Mouse (Mus musculus): Measurements from ENCODE around the gene Gm10277.
"Not testable (repeated sequence)": the region's sequence is repeated elsewhere in the genome, so short reads cannot be mapped to it uniquely, and the experiment has no call there.

Gene Gm10277

DNA sequence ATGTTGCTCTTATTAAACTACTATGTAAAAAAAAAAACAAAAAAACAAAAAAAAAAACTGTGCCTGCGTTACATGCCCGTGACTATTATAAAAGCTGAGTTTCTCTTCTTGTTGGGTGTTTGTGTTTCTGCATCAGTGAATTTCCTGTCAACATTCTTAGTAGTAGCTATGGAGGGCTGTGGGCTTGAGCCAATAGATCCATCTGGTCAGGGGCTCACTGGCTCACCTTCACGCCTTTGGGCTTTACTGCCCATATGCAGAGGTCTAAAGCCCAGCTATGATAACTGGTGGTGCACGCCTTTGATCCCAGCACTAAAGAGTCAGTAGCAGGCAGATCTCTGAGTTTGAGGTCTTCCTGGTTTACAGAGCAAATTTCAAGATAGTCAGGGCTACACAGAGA is 18.1 kb downstream of the Gm10277 start:
- DNase-seq, result no peak

DNA sequence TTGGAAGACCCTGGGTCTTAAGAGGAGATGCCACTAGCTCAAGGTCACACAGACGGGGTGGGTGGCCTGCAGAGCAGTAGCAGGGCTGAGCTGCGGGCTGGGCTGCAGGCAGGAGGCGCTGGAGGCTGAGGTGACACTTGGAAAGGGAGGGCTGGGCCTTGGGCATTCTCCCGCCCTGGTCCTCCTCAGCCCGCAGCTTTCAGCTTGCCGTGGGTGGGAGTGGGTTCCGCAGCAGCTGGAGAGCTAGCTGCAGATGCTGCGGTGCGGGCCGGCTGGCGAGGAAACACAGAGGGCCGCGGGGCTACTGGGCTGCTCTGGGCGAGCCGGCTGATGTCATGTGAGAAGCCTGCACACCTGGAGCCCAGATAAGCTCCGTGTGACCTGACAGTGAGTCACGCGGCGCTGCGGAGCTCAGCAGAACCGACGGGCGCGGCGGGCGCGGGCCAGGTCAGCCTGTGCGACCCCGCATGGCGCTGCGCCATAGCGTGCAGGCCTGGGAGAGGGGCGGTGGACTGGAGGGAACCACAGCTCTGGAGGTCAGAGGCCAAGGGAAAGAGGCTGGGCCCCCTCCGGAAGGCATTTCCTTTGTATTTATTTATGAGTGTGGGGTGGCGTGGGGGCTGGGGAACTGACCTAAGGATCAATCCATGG is 21.1 kb downstream of the Gm10277 start:
- DNase-seq, result peak; percentile 64

DNA sequence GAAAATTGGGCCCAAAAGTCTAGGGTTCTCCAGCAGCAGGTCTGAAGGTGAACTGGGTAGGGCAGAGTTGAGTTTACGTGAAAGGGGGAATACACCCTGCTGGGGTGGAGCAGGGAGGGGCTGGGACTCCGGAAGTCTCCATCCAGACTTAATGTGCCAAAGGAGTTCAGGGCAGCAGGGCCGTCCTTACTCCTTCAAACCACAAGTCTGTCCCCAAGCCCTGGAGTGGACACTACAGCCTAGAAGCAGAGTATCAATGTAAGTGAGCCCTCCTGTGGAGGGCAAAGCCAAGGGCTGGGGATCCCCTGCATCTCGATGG is 22.1 kb downstream of the Gm10277 start:
- no peak for DNase-seq

DNA sequence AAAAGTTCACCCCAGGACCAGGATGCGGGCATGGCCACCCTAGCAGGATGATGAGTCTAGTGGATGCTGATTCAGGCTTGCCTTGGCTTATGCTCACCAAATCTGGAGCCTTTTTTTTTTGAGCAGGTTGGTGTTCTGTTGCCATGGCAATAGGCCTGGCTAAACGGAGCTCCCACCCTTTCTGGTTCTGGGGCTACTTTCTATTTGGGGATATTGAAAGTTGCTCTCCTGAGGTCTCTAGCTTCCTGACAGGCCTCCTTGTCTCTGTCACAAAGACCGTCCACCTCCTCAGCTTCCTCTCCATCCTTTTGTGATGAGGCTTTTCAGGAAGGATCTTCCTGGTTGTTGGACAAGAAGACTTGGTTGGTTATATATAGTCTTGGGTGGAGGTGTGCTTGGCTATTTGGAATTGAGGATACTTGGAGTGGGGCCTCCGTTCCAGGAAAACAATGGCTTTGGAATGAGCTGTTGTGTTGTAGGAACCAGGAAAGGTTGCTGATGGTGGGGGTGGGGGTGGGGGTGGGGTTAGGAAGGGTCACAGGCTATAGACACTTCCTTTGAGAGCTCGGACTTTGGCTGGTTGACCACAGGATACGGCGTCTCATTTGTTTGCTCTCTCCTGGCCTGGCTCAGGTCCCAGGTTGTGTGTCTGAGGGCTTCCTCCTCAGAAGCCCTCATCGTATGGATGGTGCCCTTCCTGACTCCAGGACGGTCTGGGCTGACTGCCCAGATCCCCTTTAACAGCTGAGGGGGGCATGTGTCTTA is 22.7 kb downstream of the Gm10277 start:
- DNase-seq, result no peak

DNA sequence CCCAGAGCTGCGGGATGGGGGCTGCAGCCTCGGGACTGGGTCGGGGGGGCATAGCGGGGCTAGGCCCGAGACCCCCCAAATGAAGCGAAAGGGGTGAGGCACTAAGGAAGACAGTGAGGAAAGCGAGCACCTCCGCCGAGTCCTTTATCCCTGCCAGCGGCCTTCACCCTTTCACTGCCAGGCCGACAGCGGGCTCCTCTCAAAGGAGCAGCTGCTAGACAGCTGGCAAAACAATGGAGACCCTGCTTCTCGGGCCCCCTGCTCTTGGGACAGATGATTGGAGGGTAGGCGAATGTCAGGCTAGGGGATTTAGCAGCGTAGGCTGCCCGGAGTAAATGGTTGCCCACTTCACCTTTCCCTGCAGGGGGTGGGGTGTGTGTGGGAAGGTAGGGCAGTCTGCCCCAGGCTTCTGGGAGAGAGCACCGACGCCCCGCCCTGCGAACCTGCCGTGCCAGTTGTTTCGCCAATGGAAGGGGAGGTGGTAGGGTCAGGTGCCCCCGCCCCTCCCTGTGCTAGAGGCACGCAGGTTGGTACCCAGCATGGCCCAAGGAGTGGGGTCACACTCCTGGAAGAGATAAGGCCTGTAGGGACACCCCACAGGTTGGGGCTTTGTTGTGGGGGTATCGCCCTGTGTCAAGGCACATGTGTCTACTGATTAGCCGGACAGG is 23.7 kb downstream of the Gm10277 start:
- DNase-seq, result peak; percentile 33

DNA sequence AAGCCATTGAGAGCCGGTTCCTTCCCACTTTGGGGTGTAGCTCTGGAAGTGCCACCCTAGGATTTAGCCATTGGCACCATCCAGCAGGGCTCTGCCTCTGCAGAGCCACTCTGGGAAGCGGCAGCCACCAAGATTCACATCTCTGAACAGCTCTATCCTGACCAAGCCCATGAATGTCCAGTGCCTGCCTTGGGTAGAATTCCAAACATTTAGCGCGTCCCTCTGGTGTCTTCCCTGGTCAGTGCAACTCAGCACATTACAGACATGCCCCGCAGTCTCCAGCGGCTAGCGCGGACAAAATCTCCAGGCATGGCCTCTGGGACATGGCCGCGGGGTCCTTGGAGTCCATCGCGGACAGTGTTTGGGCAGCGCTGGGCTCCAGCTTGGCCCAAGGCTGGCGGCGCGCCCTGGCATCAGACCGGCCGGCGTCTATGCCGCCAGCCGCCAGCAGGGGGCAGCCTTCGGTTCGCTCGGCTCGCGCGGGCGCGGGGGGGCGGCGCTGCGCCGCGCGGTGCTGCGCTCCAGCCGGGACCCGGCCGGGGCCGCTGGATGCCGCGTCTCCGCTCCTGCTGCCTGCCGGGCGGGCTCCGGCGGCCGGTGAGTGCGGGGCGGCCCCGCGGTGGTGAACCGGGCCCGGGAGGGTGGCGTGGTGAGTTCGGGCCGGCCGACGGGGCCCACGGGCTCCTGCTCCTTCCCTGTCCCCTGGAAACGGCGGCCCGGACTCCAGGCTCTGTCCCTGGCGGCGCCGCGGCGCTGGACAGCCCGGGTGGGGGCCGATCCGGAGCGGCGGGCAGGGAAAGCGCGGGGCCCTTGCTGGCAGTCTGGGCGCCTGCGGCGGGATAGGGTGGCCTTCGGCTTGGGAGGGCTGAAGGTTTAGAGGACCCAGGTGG is 24.5 kb downstream of the Gm10277 start, which contains the start of gene Myo18a:
TSS of gene Myo18a (plus strand) at position 464 of the 890 bp plus-strand sequence.
- DNase-seq, result peak; percentile 86

DNA sequence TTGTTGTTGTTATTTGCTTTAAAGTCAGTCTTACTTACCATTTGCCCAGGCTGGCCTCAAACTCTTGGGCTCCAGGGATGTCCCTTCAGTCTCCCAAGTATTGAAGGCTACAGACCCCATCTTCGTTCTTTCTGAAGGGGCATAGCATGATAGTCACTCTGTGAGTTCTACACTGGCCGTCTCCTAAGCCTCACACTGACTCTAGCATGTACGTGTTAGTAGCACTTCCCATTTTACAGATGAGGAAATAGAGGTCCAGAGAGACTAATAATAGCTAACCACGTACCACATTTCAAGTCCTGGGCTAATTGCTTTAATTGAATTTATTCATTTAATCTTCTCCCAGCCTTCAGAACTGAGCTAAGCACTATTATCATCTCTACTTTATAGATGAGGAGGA is 27.5 kb downstream of the Gm10277 start:
- DNase-seq, result no peak

DNA sequence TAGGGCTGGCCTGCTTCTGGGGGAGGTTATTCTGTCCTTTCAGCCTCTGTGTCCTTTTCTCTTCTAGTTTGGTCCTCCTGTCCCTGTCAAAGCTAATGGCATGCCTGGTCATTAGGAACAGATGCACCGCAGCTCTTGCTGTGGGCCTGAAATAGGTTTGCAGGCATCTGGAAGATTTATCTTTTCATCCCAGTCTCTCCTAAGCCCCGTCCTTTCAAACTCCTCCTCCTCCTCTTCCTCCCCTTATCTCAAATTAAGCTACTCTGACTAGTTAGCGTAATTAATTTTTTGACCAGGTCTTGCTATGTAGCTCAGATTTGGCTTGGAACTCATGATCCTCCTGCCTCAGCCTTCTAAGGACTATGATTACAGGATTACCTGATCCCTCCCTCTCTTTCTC is 34.1 kb downstream of the Gm10277 start:
- DNase-seq, result no peak

DNA sequence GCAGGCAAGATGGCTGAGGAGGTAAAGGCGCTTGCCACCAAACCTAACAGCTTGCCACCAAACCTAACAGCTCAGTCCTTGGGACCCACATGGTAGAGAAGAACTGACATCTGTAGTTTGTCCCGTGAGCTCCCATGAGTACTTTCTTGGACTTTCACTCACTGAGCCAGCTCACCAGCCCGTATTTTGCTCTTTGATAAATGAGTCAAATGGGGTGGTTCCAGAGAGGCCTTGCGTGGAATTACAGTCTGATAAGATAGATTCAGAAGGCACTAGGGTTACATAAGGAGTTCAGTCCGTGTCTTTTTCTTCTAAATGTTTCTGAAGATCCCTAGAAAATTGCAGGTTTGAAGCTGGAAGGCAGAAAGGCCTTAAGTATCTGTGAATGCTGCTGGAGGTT is 35.0 kb downstream of the Gm10277 start:
- no peak for DNase-seq

DNA sequence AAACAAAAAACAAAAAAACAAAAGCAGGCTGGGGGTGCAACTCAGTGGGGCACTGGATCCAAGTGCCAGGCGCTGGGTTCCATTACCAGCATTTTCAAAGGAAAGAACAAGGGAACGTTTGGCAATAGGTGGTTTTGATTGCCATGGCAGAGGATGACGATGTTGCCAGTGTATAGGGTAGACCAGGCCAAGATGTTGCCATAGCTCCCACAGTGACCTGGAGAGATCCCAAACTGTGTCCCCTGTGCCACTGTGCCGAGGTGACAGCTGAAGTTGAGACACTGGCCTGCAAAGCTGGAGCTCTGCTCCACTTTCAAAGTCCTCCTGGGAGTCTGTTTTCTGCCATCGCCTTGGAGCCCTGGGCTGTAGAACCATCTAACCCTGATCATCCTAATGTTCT is 38.6 kb downstream of the Gm10277 start:
- no peak for DNase-seq

DNA sequence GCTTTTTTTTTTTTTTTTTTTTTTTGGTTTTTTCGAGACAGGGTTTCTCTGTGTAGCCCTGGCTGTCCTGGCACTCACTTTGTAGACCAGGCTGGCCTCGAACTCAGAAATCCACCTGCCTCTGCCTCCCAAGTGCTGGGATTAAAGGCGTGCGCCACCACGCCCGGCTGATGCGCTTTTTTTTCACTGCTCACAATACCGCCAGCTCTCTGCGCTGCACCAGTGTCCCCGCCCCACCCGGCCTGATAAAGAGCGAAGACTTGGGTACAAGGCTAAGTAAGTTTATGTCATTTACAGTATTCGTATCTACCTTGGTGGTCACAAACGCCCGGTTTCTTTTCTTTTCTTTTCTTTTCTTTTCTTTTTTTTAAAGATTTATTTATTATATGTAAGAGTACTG is 40.4 kb downstream of the Gm10277 start:
- DNase-seq, result not testable (repeated sequence)

DNA sequence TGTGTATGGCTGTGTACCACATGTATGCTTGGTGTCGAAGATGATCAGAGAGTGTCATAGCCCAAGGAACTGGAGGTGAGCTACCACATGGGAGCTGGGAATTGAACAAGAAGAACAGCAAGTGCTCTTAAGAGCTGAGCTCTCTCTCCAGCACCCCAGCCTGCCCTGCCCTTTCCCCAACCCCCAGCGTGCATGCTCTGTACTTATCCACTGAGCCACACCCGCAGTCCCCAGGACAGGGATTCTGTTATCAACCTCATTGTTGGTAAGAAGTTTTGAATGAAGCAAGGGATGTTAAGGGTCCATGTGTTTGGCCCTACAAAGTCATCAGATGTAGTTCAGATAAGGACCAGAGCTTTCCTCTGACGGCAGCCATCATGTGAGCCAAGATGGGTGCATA is 40.9 kb downstream of the Gm10277 start:
- DNase-seq, result no peak

DNA sequence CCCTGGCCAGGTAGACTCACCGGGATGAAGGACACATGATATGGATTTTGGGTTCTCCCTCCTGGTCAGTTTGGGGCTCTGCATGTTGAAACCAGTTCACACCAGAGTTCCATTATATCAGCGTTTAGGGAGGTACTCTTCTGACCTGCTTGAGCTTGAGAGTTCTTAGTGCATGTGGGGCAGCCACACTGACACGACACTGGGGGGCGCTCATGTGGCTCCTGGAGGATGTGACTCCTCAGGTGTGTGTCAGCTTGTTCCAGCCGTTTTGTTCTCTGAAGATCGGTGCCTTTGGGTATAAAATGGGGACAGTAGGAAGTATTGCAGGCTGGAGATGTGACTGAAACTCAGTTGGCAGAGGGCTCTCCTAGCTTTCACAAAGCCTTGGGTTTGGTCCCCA is 43.6 kb downstream of the Gm10277 start:
- peak; percentile 17 for DNase-seq

DNA sequence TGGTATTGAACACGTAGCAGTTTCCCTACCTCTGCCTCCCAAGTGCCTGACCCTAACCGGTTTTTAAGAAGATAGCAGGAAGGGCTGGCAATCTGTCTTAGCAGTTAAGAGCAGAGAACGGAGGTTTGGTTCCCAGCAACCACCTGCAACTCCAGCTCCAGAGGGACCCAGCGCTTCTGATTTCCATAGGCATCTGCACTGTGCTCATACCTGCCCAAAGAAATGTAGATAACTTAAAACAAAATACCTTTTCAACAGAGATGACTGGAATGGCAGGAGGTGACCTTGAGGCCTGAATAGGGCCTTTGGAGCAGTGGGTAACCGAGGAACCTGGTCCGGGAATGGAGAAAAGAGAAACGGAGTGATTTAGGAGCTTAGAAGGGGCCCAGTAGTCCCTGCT is 49.0 kb downstream of the Gm10277 start:
- no peak for DNase-seq

DNA sequence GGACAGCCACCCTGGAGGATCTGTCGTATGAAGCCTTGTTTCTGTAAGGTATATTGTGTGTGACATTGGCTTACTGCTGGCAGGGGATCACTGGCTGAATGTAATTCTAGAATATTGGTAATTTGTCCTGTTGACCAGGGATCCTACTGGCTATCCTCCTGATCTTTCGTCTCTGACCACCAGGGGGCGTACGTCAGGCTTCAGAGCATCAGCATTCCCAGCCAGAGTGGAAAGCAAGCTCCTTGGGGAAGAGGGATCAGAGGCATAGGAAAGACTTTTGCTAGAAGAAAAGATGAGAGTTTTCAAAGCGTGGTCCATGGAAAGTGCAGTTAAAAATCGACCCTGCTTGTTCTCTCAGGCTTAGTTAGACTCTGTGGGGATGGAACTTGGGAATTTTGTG is 50.3 kb downstream of the Gm10277 start:
- DNase-seq, result peak; percentile 88
